Mouse (Mus musculus): ENCODE data around the gene Xxylt1.

Xxylt1 gene

GRCm38 (mm10) chr16:30988225-30988624, 93.0 kb downstream of the Xxylt1 start:
- DNase-seq (ENCODE audit: low read depth), result no peak

- no peak for DNase-seq (ENCODE audit: low read depth)
These were observed 93.5 kb downstream of the Xxylt1 start for GRCm38 (mm10) chr16:30987684-30988083.

DNA sequence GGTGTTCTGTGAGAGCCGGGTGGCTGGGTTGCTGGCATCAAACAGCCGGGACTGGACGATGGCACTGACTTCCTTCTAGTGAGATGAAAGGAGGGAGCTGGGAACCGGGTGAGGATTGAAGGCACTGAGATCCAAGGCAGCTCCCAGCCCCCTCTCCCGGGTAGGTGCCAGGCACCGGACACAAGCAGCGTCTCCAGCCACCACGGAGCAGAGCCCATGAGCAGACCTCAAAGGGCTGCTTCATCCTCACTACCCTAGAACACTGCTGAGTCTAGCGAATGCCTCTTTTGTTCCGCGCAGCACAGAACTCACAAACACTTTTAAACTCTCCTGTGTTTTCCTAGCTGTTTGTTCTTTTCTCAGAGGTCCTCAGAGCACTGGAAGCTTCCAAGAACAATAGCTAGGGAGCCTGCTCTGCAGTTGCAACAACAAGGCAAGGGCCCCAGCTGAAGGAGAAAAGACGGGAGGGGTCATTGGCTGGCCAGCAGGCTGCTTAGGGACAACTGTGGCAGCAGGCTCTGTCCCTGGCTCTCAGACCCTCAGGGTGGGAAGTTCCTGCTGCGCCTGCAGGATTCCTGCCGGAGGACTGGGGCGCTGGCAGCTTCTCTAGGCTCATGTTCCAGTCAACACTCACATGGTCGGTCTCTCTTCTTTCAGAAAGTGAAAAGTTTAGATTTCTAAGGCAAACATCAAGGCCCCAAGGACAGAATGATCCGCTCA, 96.2 kb downstream of the Xxylt1 start:
- no peak for DNase-seq (ENCODE audit: low read depth)

DNA sequence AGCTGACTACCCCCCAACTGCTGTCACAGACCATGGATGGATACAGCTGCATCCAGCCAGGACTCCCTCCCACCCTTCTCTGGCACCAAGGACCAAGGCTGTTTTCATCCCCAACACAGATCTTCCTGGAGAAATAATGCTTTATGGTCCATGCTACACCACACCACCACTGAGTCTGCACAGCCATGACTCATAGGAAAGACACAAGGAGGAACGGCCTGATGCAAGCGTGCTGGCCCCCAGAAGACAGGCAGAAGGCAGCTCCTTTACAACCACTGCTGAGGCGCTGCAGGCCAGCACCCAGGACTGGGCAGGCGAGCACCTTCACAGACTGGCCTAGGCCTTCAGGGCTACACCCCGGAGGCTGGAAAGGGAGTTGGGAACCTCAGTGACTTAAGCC, 97.1 kb downstream of the Xxylt1 start:
- DNase-seq (ENCODE audit: low read depth), result no peak

GRCm38 (mm10) chr16:30983699-30984098, 97.5 kb downstream of the Xxylt1 start:
- no peak for DNase-seq (ENCODE audit: low read depth)

GRCm38 (mm10) chr16:30983281-30983680, 98.0 kb downstream of the Xxylt1 start:
- DNase-seq (ENCODE audit: low read depth), result no peak

- no peak for DNase-seq (ENCODE audit: low read depth)
These were observed 99.9 kb downstream of the Xxylt1 start for GRCm38 (mm10) chr16:30981345-30981744.

- no peak for DNase-seq (ENCODE audit: low read depth)
These were observed 101.3 kb downstream of the Xxylt1 start for GRCm38 (mm10) chr16:30979905-30980304.

GRCm38 (mm10) chr16:30977728-30978127, 103.5 kb downstream of the Xxylt1 start:
- DNase-seq (ENCODE audit: low read depth), result no peak

DNA sequence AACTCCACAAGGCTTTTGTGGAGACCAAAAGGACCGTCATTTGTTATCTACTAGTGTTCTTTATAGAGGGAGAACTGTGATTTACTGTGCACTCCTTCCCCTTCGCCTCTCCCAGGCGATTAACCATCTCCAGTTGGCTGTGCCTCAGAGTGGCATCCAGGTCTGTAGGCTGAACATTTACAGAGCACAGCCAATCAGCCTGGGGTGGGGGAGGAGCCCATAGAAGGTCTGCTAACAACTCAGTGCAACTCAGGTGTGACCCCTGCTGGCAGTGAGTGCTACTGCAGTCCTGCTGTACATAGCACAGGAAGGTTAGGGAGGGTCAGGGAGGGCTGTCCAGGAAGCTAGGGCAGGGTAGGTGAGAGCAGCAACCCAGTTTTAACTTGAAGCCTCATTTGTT, 104.0 kb downstream of the Xxylt1 start:
- peak; percentile 92 for DNase-seq (ENCODE audit: low read depth)

GRCm38 (mm10) chr16:30974549-30974948, 106.7 kb downstream of the Xxylt1 start:
- no peak for DNase-seq (ENCODE audit: low read depth)

- no peak for DNase-seq (ENCODE audit: low read depth)
These were observed 107.8 kb downstream of the Xxylt1 start for GRCm38 (mm10) chr16:30973416-30973815.

DNA sequence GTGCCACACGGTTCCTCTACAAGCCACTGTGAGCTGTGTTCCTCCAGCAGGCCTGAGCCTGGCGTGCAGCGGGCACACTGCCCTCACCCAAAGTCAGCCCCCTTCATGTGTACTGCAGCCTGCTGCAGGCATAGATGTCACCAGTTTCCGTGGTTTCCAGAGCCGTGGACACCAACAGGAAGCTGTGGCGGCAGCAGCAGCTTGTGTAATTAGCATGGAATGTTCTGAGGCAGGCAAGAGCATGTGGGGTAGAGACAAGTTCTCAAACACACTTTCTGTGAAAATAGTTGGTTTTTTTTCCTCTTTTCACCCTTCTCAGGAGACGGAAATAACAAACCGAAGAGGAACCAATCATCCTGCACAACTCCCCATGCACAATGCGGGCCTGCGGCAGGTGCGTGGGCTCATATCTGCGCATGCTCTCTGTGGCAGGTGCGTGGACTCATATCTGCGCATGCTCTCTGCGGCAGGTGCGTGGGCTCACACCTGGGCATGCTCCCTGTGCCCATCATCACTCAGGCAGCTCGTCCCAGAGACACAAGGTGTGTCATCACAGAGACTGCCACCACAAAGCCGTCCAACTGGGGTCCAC, 109.2 kb downstream of the Xxylt1 start:
- DNase-seq (ENCODE audit: low read depth), result peak; percentile 68

DNA sequence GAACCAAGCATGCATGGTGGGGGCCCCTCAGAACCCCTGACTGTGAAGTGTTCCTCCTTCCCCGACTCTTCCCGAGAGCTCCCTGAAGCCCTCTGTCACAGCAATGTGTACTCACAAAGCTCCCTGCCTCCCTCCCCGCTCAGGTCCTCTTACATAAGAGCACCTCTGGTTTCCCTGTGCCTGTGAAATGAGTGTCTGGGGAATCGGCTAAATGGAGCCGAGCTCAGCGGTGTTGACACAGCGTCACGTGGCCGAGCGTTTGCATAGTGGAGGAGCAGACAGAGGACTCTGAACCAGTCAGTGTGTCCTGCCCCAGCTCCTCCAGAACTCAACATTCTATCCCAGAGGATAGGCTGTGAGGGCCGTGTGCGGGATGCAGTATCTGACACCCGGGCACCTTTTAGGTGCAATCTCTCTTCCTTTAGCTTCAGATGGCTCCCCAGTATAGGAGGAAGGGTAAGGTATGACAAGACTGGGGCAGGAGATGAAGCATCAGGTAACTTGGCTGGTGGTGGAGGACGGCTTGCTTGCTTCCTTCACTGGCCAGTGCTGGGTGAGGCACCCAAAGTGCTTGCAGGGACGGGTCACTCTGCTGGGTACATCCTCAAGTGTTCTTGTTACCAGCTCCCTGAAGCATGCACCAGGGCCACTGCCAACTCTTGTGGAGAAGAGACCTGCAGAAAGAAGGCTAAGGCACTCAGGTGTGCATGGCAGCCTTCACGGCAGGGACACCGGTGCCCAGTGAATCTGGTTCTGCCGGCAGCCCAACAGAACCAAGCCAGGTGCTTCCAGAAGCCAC, 111.8 kb downstream of the Xxylt1 start:
- DNase-seq (ENCODE audit: low read depth), result no peak

- no peak for DNase-seq (ENCODE audit: low read depth)
These were observed 112.7 kb downstream of the Xxylt1 start for GRCm38 (mm10) chr16:30968402-30969151.

GRCm38 (mm10) chr16:30966684-30967083, 114.5 kb downstream of the Xxylt1 start:
- no peak for DNase-seq (ENCODE audit: low read depth)

- no peak for DNase-seq (ENCODE audit: low read depth)
These were observed 116.3 kb downstream of the Xxylt1 start for GRCm38 (mm10) chr16:30964891-30965290.

DNA sequence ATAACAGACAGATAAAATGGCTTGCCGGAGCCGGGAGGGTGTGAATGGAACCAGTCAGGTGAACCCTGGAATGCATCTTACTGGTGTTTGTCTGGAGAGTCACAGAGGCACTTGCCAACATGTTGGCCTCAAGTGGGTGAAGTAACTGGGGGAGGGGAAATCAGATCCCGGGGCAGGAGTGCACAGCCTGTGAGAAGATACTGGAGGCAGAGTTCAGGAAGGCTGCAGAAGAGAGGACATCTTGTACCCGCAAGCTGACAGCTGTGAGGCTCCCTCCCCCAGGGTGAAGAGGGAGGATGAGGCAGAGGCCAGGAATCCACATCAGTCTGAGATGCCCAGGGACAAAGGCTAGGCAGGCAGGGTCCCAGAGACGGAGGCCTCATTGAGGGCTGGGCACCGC, 116.8 kb downstream of the Xxylt1 start:
- no peak for DNase-seq (ENCODE audit: low read depth)

- no peak for DNase-seq (ENCODE audit: low read depth)
These were observed 118.7 kb downstream of the Xxylt1 start for GRCm38 (mm10) chr16:30962515-30962914.

DNA sequence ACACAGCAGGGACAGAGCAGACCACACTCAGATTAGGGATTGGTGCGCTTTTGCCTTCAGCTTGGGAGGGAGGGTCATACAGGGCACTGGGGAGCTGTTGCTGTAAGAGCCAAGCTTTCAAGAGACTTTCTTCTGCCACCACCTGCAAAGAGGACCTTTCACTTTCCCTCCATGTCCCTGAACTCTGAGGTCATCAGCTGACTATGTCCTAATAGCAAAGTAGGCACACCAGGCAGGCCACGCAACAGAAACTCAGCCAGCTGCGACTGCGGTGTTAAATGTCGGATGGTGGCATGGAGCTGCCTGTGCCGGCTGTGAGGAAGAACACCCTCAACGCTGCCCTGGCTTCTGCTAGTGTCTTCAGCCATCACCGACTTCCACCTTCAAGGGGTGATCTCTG, 120.1 kb downstream of the Xxylt1 start:
- DNase-seq (ENCODE audit: low read depth), result no peak

GRCm38 (mm10) chr16:30960266-30960665, 121.0 kb downstream of the Xxylt1 start:
- no peak for DNase-seq (ENCODE audit: low read depth)

DNA sequence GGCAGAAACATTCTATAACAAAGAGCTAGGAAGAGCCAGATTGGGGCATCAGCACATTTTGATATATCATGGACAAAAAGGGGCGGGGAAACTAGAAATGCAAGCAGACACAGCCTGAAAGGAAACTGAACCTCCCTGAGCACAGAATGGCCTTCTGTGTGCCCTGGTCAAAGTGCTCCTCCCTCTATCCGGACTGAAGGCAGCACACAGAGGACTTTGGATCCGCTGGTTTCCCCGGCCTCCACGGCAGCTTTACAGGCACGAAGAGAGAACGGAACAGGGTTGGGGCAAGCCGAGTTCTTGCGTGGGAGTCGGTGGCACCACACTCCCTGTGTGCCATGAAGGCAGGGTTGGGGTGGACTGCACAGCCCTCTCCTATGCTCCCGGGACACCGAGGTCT, 121.5 kb downstream of the Xxylt1 start:
- no peak for DNase-seq (ENCODE audit: low read depth)

Data from naive thymus-derived CD4-positive, alpha-beta T cell, adult 2 months (primary cell).